Mouse (Mus musculus) Muller cell, postnatal 12 days (primary cell): ENCODE results near the gene Fastk.

ENCODE experiments used
- DNase-seq: peaks from one replicate; pipeline ENCODE4 v3.0.0-alpha.2; 2015; ENCODE audit errors: inconsistent ontology term

The Fastk gene

DNA sequence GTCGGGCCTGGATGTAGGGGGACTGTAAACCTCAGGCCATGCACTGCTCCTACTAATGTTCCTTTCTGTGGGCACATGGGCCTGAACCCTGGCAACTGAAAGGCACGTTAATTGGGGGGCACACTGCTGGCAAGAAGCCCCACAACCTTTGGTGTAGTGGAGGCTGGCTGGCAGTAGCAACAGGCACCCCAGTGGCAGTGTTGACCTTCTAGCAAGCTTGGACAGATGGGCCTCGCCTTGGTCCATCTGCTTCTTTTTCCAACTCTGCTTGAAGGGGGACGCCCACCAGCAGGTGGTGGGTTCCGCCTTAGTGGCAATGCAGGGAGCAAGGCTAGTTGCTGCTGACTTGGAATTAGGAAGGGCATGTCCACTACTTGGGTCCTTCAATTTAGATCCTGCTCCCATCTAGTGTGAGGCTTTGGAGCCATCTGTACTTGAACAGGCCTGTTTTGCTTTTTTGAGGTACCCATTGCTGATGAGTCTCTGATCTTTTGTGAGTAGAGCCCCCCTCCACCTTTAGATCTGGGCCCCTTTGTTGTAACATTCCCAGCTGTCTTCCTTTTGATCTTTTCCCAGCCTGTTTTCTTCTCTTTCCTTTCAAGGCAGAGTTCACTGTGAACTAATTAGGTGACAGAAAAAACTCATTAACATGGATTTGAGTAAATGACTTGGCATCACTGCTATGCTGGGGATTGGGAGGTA is 8.3 kb upstream of the Fastk start:
- peak; percentile 47 for DNase-seq

DNA sequence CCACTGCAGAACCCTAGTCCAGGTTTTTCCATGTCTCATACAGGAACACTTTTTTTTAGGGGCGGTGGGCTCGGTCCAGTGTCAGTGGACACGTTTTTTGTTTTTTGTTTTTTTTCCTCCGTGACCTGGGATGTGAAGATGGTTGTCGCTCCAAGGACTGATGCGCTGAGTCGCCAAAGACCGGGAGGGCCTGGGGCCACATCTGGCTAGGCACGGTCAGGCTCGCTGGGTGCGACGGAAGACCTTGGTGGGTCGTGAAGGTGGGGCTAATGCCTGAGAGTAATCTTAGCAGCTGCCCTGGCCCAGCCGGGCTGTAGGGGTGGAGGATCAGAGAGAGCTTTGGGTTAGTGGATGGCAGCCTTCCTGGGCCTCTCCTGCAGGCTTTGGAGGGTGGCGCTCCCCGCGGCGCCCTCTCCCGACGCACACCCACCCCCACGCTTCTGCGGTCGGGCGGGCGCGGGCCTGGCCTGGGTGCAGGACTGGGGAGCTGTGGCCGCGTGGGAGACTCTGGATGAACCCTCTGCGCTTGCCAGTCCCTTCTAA is 7.7 kb upstream of the Fastk start:
- peak; percentile 47 for DNase-seq

GRCm38 (mm10) chr5:24452030-24452690 is 7.1 kb upstream of the Fastk start, which contains the start of gene Agap3:
TSS of gene Agap3 (plus strand) at chr5:24452177.
- DNase-seq = peak; percentile 37

DNA sequence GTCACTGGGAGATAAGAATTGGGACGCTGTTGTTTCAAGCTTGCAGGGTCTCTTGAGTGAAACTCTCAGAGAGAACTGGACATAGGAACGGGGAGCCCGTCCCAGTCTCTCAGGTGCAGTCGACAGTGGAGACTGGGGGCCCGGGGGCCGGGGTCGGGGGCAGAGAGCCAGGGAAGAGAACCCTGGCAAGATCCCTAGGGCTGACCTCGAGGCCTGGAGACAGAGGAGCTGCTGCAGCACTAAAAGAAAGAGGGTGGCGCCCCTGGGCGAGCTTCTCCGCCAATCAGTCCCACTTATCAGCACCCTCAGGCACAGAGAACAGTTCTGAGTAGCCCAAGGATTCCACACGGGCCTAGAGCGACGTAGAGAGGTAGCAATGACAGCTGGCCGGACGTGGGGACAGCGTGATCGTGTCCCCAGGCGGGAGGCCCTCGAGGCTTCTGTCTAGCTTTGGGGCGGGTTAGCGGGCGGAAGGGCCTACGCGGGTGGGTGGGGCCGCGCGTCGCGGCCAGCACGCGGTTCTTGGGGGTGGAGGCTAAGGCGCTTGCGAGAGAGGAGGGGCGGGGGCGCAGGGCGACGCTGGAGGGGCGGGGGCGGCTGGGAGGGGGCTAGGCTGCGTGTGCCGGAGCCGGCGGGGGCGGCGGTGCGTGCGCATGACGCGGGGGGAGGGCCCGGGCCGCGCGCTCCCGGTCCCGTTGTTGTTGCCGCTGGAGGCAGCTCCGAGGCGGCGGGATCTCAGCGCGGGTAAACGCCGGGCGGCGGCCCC is 6.4 kb upstream of the Fastk start:
- peak; percentile 94 for DNase-seq

DNA sequence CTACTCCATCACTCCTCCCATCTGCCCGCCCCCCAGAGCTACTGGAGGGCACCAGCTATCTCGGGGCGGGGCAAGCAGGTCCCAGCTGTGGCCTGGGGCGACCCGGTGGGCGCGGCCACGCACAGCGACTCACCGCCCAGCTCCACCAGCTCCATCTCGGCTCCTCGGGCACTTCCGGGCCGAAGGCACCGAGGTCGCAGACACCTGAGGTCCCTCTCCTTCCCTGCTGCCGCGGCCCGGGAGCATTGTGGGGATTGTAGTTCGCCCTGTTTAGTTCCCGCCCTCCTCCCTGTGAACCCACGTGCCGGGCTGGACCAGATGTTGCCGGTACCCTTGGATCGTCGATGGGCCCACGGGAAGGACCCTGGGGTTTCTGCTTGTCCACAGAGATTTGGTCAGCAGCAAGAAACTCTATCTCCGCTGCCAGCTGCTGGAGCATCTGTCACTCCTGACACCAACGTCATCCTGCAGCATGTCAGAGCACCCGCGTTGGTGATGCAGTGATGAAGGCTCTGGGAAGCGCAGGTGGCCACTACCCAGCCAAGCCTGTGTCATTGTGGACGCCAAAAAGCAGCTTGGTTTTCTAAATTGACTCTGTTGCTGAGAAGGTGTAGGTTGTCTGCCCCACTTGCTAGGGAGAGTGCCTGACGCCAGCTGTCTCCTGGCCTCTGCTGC is 2.7 kb upstream of the Fastk start, which contains the start of gene Tmub1:
Tmub1 (minus strand) TSS at position 231 of the 675 bp plus-strand sequence.
- DNase-seq = peak; percentile 79

- no peak for DNase-seq
These were observed 1.5 kb upstream of the Fastk start for GRCm38 (mm10) chr5:24446630-24447029.

GRCm38 (mm10) chr5:24445428-24446080 is 467 bp upstream of the Fastk start:
- DNase-seq = no peak

DNA sequence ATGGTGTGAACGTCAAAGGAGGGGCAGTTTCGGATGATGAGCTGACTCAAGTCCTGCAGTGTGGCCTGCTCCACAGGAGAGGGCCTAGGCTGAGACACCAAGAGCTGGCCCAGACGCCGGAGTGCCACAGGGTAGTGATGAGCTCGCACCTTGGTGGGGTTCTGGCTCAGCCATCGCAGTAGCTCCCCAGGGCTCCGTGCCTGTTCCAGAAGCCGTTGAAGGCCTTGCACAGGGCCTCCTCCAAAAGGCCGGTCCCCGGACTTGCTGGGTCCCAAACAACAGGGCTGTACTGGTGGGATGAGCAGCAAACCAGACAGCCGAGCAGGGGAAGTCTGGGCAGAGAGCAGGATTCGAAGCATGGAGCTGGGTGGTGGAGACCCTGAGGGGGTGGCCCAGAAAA is 1.2 kb downstream of the Fastk start:
- DNase-seq = no peak

DNA sequence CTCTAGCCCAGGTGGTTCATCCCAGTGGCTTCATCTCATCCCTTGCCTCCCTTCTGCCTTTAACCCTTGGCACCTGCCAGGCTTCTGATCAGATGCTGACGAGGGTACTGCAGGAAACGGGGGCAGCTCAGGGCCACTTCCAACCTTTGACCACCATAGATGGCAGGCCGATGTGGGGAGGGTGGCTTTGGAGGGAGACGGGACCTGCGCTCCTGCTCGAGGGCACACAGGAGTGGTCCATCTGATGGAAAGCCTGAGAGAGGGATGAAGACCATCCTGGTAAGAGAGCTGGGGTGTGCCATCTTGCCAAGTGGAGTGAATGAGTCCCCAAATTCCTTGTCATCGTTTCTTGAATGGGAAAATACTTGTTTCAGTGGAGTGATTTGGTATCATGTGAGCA is 1.9 kb downstream of the Fastk start:
- no peak for DNase-seq

- no peak for DNase-seq
These were observed 3.1 kb downstream of the Fastk start for GRCm38 (mm10) chr5:24442029-24442428.

GRCm38 (mm10) chr5:24441187-24441586 is 3.9 kb downstream of the Fastk start:
- DNase-seq = no peak

- no peak for DNase-seq
These were observed 11.1 kb downstream of the Fastk start for GRCm38 (mm10) chr5:24433993-24434392.

DNA sequence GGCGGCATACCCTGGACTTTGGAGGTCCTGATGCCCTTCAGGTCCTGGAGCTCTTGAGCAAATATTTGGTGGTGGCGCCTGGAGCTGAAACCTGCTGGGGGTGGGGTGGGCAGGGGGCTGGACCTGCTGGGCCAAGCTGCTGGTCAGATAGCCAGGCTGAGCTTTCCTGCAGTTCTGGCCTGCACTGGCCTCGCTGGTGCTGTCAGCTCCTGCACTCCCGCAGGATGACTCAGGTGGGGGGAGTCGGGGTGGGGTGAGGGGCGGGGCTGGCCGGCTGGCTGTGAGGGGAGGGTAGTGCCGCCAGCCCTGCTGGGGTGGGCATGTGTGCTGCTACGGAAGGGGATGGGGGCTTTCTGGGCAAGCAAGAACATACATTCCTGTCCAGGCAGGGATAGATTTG is 16.5 kb downstream of the Fastk start:
- DNase-seq = no peak

- no peak for DNase-seq
These were observed 17.1 kb downstream of the Fastk start for GRCm38 (mm10) chr5:24427981-24428402.

DNA sequence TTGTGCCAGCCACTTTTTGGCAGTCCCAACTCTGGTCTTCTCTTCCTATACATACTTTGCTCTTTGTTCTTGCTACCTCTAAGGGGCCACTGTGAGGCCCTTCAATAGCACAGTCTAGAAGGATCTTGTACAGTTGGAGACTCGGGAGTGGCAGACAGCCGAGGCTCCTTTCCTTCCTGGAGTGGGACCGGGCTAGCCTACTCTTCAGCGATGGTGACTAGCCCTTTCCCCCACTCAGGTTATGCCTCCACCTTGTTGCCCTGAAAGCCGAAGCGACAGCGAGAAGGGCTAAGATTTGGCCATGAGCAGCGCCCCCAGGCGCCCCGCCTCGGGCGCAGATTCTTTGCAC is 17.8 kb downstream of the Fastk start:
- DNase-seq = no peak

GRCm38 (mm10) chr5:24426556-24427284 is 18.4 kb downstream of the Fastk start:
- DNase-seq = no peak

DNA sequence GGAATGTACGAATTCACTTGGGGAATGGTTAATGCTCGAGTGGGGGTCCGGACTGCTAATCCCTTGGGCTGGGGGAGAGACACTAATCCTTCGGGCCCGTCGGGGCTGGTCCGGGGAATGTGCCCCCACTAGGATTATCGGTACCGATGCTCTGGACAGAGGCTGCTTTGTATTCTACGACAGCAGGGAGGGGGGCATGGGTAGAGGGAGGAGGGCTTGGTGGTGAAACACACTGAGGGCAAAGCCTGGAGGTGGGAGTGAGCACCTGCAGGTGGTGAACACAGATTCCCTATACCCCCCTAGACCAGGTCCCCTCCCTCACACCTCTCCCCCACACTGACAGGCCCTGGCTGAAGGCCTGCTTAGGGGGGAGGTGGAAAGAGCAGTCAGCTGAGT is 19.1 kb downstream of the Fastk start:
- DNase-seq = peak; percentile 65

DNA sequence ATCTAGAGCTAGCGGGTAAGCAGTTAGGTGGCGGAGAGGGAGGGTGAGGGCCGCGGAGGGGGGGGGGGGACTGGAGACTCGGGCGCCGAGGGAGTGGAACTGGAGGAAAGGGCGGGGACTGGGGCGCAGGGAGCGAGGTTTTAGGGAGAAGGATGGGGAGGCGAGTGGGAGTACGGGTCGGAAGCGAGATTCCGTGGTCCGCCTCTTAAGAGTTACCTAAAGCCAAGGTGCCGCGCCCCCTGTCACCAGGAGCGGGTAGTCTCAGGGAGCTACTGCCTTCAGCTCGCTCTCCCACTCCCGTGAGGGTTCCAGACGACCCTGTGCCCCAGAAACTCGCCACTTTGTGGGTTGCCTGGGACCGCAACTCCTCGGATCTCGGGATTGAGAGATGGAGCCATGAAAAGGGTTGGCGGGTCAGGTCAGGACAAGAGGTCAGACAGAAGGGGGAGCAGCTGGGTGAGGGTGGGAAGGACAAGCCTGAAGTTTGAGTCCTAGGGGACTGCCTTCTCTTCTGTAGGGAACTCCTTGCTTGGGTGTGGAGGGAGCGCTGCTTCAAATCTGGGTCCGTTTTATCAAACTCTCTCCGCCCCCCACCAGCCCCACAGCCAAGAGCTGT is 19.6 kb downstream of the Fastk start:
- no peak for DNase-seq

DNA sequence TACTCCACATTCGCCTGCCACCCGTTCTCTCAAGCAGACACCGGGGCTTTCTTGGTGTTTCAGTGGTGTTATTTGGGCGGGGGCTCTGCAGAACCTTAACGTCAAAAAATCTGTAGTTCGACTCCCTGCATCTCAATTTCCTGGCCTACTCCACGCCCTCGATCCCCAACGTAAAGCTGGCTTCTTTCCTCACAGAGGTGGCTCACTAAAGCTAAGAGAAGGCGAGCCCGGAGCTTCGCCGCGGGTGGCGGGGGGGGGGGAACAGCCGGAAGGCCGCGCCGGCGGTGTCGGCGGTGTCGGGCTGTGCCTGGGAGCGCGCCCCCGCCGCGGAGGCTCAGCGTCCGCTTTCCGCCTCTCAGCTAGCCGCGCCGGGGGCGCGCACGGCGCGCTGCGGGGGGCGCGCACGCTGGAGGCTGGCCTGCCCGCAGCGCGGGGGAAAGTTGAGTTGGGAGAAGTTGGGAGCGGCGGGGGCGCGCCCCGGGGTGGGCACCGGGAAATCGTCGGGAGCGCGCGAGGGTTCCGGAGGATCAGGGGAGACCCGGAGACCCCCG is 20.2 kb downstream of the Fastk start:
- peak; percentile 95 for DNase-seq
